Mouse (Mus musculus): ENCODE measurements at regions not wholly inside any gene's neighbourhood (a gene's known extent, or its start where the extent isn't known, plus 50 kb on each side); places are given as distances from the start of the nearest gene placed in this dataset.

- TF ChIP-seq E2F4 (IDR thresholded peaks at IDR 0.05; ENCODE audit: insufficient read depth) (no peak), POLR2AphosphoS2 (IDR thresholded peaks at IDR 0.05; ENCODE audit: insufficient read length, low read depth) (no peak), MYOD1 (IDR thresholded peaks at IDR 0.05; ENCODE audit: control insufficient read depth in 1 of 3, insufficient read length in 2 of 3, low read depth in 2 of 3) (no peak), CEBPB (IDR thresholded peaks at IDR 0.05; ENCODE audit: insufficient read depth, poor library complexity, severe bottlenecking) (no peak), MAX (IDR thresholded peaks at IDR 0.05; ENCODE audit: low read depth) (no peak), POLR2A (IDR thresholded peaks at IDR 0.05; ENCODE audit: insufficient read length, low read depth) (no peak)
Observed at GRCm38 (mm10) chr2:128526883-128527344, 64.1 kb upstream of the Spdye4c start.
